Mouse (Mus musculus): ENCODE measurements around the gene Vnn3.

Vnn3 gene

DNA sequence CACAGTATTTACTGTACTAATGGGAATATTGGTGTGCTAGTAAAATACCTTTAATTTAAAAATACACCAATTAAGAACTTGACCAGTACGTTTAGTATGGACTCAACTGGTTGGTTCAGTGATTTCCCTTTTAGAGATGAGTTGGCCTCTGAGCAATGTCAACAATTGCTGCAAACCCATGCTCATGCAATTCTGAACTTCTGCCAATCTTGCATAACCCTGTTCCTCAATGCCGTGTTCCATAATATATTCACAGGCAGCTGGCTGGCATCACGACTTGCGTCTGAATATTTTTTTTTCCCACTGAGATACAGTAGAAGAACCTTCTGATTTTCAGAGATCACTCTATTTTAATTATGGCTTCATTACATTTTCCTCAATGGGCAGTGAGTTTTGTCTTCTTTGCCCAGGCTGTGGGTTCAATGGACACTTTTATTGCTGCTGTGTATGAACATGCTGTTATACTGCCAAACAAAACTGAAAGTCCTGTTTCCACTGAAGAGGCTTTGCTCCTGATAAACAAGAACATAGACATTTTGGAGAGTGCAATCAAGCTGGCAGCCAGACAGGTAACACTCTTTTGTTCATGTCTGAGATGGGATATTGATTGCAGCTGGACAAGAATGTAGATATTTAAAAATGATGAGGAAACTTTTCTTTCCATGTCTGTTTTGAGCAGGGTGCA lies at the start of gene Vnn3:
Gene Vnn3, plus strand, starts transcription at position 235 of the 685 bp plus-strand sequence.
- DNase-seq: no peak

DNA sequence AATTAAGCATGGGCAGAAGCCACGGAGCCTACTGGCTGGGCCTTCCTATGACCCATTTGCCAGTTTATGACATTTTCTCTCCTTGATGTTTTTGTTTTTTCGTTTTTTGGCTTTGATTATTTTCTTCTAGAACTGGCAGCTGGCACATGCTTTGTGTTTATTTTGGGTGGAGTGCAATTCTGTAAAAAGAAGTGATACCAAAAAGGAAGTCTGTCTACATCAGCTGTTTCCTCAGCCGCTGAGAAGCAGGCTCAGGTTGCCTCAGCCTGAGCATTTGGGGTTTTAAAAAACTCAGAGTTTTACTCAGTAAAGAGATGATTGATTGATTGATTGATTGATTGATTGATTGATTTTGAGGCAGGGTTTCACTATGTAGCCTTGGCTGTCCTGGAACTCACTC lies 48.4 kb upstream of the Vnn3 start:
- no peak for DNase-seq

DNA sequence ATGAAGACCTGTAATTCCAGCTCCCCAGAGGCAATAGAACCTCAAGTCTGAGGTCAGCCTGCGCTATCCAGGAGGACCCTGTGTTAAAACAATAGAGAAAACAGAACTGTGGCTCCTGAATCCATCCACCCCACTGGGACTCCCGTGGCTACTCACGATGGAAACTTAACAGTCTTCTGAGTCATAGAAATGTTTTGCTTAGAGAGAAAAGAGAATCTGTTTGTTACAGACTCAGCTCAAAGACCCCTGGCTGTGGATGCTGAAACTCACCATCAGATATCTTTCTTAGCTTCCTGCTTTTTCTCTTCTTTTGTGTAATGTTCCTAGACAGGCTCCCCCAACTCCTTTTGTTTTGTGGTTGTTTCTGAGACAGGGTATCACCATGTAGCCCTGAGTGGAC lies 46.6 kb upstream of the Vnn3 start:
- no peak for DNase-seq

DNA sequence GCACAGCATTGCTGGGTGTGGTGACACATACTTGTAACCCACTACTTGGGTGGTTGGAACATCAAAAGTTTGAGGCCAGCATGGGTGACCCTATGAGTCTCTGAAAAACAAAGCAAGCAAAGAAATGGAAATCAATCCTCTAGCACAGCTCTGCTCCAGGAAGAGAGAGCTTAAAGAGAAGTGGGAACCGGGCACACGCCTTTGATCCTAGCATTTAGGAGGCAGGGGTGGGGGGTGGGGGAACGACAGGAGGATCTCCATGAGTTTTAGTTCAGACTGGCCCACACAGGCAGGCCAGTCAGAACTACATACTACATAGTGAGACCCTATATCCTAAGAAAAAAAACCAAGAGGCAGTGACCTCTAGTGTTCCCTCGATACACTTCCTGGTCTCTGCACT lies 45.1 kb upstream of the Vnn3 start:
- DNase-seq: no peak

DNA sequence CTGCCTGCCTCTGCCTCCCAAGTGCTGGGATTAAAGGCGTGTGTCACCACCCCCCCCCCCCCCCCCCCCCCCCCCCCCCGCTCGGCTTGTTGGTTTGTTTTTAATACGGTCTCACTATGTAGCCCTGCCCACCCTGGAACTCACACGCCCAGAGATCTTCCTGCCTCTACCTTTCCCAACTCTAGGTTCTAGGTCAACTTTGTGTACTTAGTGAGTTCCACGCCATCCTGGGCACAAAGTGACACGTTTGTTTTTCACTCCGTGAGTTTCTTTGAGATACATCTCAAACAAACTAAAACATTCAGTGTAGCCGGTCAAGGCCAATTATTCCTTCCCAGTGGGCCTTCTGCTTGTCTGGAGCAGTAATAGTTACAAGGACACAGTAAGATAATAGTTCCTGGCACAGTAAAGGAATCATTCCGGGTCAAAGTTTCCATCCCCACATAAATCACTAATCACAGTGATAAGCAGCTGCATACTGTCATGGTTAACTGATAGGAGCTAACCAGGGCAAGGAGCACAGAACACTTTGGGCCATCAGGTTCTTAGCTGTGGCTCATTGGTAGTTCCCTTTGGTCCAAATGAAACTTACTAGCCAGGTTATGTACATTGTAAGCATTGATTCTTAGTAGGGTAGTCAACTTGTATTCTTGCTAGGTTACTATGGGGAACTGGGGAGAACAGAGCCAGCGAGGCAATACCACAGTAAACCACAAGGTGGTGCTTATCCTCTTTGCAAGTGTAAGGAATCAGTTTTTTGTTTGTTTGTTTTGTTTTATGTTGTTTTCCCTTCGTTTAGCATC lies 39.4 kb upstream of the Vnn3 start:
- peak; percentile 31 for DNase-seq

DNA sequence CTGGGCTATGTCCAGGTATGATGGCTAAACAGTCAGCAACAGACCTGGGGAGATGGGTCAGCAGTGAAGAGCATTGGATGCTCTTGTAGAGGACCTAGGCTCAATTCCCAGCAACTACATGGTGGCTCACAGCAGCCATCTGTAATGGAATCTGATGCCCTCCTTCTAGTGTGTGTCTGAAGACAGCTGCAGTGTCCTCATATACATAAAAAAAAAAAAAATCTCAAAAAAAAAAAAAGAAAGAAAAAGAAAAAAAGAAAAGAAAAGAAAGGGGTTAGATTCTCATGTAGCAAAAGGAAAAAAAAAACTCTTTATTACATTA lies 38.9 kb upstream of the Vnn3 start:
- no peak for DNase-seq

DNA sequence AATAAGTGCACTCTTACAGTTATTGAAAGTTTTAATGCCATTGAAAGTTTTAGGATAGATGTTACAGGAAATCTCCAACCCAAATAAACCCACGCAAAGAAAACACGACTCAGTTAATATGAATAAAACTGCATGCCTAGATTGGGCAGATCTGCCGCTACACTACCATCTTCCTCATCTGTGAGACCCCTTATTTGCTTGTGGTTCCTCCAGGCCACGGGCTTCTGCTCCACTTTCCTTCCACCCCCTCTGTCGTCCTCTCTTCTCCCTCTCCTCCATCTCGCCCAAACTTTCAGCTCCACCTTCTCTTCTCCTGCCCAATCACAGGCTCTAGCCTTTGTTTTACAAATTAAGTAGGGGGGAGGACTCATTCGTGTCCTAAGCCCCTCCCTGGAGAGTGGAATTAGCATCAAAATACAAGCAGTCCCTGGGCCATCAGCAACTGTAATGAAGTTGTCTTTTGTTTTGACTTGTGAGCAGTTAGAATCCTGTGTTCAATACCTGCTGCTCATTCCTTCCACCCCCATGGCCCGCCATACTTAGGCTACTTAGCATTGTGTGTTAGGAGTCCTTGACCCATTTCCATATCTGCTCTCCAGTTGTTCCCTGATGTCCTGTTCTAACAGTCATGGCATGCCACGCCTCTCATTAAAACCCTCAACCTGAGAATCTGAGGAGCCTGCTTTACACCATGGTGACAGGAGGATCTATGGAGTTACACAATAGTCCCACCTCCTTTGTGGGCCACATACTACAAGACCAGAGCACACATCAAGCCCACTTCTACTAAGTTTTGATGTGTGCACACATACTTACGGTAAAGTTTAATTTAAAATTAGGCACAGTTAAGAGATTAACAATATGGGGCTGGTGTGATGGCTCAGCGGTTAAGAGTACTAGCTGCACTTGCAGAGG lies 38.2 kb upstream of the Vnn3 start:
- DNase-seq: no peak

DNA sequence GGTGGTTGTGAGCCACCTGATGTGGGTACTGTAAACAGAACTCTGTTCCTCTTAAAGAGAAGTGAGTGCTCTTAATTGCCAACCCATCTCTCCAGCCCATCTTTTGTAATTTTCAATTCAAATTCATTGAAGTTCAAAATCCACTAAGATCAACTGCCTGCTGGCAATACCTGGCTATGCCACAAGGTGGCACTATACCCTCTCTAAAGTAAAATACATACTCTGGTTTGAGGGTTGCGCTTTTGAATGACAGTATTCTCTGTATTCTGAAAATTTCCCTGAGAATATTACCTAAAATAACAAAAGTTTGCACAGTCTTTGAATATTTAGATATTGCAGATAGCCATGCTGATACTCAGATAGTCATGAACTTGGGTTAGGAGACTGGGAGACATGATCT lies 36.1 kb upstream of the Vnn3 start:
- DNase-seq: peak; percentile 35

DNA sequence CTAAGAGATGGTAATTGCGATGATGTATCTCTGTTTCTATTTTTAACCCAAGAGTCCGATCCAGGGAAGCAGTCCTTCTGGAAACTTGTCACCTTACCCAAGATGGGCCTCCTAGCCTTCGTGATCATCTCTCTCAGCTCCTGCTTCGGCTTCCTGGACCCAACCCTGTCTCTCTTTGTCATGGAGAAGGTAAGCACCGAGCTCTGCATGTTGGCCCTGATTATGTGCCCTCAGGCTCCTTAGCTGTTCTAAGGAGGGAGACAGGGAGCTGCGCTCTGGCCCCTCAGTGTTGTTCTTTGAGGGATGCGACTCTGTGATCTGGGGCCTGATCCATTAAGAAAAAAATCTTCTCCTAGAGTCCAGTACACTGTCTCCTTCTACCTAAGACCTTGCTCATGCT lies 35.0 kb upstream of the Vnn3 start:
- no peak for DNase-seq

DNA sequence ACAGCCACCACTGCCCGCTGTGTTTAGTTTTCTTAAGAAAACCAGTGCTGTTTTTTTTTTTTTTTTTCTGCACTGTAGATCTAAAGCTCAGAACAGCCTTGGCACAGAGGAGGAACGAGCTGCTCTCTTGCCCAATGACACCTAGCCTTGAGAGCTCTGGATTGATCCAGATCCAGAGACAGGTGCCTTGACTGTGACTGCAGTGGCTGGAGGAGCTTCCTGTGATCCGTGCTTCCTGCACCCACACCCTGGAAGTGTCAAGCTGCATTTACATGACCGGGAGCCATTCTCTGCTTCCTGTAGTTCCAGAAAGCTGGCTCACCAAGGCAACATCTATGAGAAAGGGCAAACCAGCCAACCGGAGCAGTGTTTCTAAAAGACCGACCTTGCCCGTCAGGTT lies 24.7 kb upstream of the Vnn3 start:
- no peak for DNase-seq

DNA sequence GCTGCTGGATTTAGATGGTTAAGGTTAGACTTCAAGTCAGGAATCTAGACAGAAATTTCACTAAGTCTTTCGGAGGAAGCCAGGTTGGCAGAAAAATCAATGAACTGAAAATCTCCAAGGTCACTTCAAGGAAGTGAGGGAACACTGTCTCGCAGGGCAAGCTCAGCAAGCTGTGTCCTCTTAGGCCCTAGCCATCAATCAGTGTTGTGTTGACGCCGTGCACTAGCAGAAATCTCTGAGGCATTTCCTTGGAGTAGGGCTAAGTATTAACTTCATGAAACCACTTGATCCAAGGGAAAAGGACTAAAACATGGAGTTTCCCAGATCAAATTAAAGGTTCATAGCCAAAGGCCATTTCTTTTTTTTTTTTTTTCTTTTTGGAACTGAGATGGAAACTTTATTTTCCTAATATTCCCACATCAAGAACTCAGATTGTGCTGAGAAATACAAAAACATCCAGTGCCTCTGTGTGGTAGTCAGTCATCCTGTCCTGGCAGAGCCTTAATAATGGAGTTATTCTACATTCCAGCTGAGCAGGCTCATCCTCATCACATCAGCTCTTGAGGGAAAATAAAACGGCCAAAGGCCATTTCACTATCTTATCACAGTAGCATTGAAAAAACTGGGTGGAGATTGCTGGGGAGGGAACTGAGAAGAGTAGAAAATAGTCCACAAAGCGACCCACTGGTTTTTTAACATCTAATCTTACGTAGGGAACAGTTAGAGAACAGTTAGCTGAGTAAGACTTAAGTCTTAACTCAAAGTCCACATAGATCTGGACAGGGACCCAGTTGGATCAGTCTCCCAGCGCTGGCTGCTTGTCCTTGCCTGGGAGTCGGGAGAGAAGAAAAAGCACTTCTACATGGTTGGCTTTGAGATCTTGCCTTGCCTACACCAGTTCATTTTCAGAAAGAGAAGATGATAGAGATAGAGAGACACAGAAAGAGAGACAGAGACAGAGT lies 15.0 kb upstream of the Vnn3 start:
- DNase-seq: peak; percentile 37

DNA sequence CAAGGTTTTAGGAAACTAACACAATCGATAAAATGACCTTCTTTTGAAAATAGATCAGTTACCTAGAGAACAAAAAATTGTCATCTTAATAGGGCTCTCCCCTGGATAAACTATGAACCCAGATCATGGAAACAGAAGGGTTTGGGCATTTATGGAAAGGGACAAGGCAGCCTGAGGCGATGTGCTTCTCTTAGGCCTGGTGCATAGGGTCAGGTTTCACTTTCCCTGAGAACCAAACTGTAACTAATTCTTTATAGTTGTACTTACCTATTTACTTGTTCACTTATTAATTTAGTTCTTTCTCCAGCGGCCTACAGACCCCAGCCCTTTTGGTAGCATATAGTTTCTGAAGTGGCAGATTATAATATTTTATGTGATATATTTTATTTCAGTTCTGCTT lies 14.1 kb upstream of the Vnn3 start:
- no peak for DNase-seq

DNA sequence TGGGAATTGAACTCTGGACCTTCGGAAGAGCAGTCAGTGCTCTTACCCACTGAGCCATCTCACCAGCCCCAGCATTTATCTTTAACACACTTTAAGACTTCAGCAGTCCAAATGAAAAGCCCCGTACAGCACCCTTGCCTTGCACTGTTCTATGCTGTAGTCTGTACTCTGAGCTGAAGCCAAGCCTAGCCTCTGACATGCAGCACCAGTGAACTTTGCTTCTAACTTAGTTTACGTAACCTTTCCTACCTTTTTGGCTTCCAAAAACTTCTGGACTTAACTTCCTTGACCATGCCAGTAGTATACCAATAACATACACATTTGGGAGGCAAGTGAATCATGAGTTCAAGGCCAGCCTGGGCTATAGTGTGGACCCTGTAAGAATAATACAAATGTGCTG lies 12.4 kb upstream of the Vnn3 start:
- DNase-seq: peak; percentile 12

DNA sequence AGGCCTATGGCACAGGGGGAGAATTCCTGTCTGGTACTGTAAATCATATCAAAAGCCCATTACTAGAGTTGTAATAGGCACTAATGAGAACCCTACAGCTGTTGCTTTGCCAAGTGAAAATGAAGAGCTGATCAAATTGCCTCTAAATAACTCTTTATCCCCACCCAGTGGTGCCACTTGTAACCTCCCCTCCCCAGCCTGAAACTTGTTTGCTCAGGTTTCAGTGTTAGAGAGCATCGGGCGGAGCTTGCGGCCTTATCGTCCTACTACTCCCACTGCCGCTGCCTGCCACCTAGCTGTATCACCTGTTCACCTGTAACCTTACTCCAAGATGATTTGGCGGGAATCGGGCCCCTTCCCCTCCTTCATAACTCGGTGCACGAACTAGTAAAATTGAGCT lies 11.9 kb upstream of the Vnn3 start:
- DNase-seq: no peak

DNA sequence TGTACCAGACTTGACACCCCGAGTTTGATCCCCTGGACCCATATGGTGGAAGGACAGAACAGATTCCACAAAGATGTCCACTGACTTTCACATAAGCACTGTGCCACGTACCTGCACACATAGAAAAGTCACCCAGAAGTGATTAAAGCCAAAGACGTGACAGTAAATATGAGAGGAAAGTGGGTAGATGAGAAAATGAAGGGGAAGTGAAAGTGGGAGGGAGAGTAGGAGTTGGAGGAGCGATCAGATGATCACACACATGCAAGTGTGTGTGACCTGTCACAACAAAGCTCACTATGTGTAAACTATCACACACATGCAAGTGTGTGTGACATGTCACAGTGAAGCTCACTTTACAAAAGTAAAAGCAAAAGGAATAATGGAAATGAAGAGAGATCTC lies 10.8 kb upstream of the Vnn3 start:
- DNase-seq: no peak

DNA sequence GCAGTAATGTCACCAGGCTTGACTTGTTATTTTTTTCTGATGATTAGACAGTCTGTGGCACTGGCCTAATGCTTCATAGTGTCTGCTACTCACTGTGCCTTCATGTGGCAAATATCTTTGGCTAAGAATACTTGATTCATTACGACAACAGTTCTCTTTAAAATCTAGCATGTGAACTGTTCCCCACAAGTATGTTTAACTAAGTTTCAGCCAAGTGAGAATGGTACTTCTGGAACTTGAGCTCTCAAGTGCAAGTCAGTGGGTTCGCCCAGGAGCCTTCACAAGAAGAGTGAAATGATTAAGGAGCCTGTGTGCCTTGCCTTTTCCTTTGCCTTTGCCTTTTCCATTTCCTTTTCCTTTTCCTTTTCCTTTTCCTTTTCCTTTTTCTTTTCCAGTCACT lies 834 bp downstream of the Vnn3 start:
- no peak for DNase-seq

DNA sequence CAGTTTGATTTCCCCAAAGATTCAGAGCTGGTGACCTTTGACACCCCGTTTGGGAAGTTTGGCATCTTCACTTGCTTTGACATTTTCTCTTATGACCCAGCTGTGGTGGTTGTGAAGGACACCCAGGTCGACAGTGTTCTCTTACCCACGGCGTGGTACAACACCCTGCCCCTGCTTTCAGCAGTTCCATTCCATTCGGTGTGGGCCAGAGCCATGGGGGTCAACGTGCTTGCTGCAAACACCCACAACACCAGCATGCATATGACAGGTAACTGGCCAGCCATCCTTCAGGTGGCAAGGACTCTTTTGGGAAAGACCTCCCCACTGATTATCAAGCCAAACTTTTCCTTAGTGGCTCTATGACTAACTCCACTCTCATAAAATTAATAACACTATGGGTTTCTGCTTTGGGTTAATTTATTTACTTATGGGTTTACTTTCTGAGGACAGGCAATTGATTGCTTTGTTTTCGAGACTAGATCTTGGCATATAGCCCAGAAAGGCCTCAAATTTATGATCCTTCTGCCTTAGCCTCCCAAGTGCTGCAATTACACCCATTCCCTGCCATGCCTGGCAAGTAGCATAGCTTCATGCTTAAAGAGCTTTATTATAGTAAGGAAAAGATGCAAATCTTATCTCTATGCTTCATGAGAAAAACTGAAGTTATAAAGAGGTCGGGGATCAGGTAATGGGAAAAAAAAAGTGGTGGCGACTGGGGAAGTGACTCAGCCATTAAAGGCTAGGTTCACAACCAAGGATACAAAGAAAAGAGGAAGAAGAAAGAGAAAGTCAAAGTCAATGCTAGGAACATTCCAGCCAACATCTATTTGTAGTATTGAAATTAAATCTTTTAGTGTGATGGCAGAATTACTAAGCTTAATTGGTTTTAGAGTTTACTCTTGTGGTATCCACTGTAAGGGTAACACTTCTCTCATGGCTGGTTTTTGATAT lies 13.4 kb downstream of the Vnn3 start:
- DNase-seq: no peak

DNA sequence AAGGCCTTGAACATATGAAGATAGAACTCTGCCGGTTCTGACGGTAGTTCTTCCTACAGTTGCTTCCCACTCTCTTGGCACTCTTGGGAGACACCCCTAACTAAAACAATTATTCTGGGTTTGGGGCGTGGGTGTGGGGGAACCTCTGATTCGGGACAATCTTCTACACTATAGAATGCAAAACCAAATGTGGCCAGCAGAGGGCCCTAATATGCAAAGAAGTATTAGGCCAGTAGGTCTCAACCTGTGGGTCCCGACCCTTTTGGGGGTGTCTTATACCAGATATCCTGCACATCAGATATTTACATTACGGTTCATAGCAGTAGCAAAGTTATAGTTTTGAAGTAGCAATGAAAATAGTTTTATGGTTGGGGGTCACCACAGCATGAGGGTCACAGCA lies 29.4 kb downstream of the Vnn3 start:
- DNase-seq: no peak

DNA sequence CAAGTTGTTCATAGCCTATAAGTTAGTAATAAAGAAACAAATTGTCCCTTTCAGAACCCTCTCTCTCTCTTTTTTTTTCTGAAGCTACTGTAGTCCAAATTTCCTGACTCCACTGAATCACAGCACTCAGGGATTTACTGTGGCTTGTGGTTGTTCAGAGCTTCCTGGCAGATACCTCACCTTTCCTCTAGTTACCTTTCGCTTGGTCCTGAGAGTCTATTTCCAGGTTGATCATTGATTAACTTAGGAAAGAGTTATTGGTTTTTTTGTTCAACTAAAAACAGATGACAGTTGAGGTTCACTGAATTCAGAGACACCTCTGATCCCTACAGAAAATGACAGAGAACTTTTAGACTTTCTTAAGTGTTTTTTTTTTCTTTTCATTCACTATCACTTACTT lies 33.6 kb downstream of the Vnn3 start:
- DNase-seq: no peak

DNA sequence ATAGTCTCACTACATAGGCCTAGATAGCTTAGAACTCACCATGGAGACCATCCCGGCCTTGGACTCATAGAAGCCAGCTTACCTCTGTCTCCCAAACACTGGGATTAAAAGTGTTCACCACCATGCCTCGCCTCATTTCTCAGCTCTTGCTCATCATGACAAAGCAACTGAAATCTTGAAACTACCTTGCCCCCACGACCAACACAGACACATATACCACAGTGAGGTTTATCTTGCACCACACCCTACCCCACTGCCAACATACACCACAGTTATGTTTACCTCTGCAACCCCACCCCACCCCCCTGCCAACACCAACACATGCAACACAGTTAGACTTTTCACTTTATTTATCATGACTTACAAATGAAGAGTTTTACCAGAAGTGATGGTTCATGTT lies 34.8 kb downstream of the Vnn3 start:
- DNase-seq: no peak

DNA sequence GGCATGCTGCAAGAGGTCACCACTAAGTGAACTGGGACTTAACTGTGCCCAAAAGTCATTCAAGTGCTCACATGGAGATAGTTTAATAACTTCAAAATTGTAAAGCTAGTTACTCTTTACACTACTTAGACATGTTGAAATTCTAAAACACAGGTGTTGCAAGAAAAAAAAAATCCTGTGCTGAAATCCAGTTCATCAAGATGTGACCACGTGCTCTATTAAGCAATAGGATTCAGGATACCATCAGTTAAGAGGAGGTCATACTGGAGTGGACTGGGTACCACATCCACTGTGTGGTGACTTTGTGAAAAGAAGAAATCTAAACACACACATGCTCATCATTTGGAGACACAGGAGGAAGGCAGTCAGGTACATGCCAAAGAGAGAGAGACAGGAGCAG lies 41.7 kb downstream of the Vnn3 start:
- no peak for DNase-seq

Data from kidney, adult 11 months (tissue).